Mouse (Mus musculus) CH12.LX (cell line): ENCODE results near the gene Pus7l. TPM values are rescaled to one million over a fixed set of nuclear protein-coding genes. Genes with fewer than 3 reads are reported as not detected.

ENCODE experiments used
- DNase-seq: peaks from one replicate; pipeline ENCODE4 v3.0.0-alpha.2; 2013; ENCODE audit errors: extremely low read depth
- H3K27ac ChIP-seq: 2 replicates; pipeline ENCODE4 v1.5.1; 2012; ENCODE audit warnings: low read depth, mild to moderate bottlenecking, control low read depth, moderate library complexity; ENCODE audit not compliant: insufficient read depth
- H3K27me3 ChIP-seq: replicated peaks from 2 replicates; pipeline ENCODE3; 2012; ENCODE audit warnings: inconsistent platforms
- H3K36me3 ChIP-seq, 2 experiments: replicated peaks in 1 of 2; 2 replicates each; pipeline versions ENCODE3 to v1.6.1; 2012; ENCODE audit warnings: inconsistent platforms in 1 of 2, low read length in 1 of 2, mild to moderate bottlenecking in 1 of 2, mixed read lengths in 1 of 2, moderate library complexity in 1 of 2; ENCODE audit not compliant: control insufficient read depth in 1 of 2, insufficient read depth in 1 of 2
- H3K4me1 ChIP-seq, 2 experiments: 2 replicates each; pipeline ENCODE4 v1.6.1; 2012; ENCODE audit warnings: inconsistent platforms in 1 of 2, moderate library complexity in 1 of 2; ENCODE audit not compliant: insufficient read depth in 2 of 2, control insufficient read depth in 1 of 2
- H3K4me2 ChIP-seq: 2 replicates; pipeline ENCODE4 v1.6.1; 2012; ENCODE audit warnings: low read depth, mild to moderate bottlenecking, control low read depth; ENCODE audit not compliant: poor library complexity, insufficient read depth, severe bottlenecking
- H3K4me3 ChIP-seq, 3 experiments: fragments of 150-350 bp in 1 of 3; sonication (generic) in 1 of 3; replicated peaks in 1 of 3; 2 replicates each; pipeline versions ENCODE3 to v1.5.1; 2011 to 2012; ENCODE audit warnings: low read depth in 2 of 3, low read length in 2 of 3, mild to moderate bottlenecking in 2 of 3, moderate library complexity in 2 of 3, control low read depth in 1 of 3, improper control_type of control experiment in 1 of 3, inconsistent platforms in 1 of 3, mixed read lengths in 1 of 3; ENCODE audit not compliant: poor library complexity in 1 of 3
- H3K79me2 ChIP-seq: replicated peaks from 2 replicates; pipeline ENCODE4 v1.6.1; 2012; ENCODE audit warnings: mild to moderate bottlenecking, moderate library complexity; ENCODE audit not compliant: control insufficient read depth, poor library complexity, insufficient read depth, severe bottlenecking; ENCODE audit errors: extremely low read depth
- H3K9ac ChIP-seq: 2 replicates; pipeline ENCODE4 v1.6.1; 2012; ENCODE audit warnings: low read depth, mild to moderate bottlenecking, control low read depth, moderate library complexity; ENCODE audit not compliant: insufficient read depth
- H3K9me3 ChIP-seq: replicated peaks from 2 replicates; pipeline ENCODE3; 2012; ENCODE audit warnings: low read length, inconsistent platforms, mixed read lengths
- CHD1 ChIP-seq: IDR thresholded peaks from 2 replicates; pipeline ENCODE4 v1.6.1; 2012; ENCODE audit warnings: low read depth, low read length, improper control_type of control experiment, inconsistent platforms
- CHD2 ChIP-seq: IDR thresholded peaks from 2 replicates; pipeline ENCODE4 v1.6.1; 2011; ENCODE audit warnings: low read length, improper control_type of control experiment
- E2F4 ChIP-seq: IDR thresholded peaks from 2 replicates; pipeline ENCODE4 v1.6.1; 2011; ENCODE audit warnings: low read depth, low read length, improper control_type of control experiment; ENCODE audit not compliant: insufficient replicate concordance
- ELF1 ChIP-seq: IDR thresholded peaks from 2 replicates; pipeline ENCODE4 v1.6.1; 2014; ENCODE audit warnings: low read depth, mild to moderate bottlenecking, inconsistent platforms, low read length, improper control_type of control experiment
- EP300 ChIP-seq: IDR thresholded peaks from 2 replicates; pipeline ENCODE4 v1.6.1; 2011; ENCODE audit warnings: low read length, improper control_type of control experiment
- ETS1 ChIP-seq: conservative IDR thresholded peaks from 2 replicates; pipeline ENCODE4 v1.6.1; 2012; ENCODE audit warnings: low read depth, mild to moderate bottlenecking, inconsistent platforms, low read length, improper control_type of control experiment, moderate library complexity
- GABPA ChIP-seq: IDR thresholded peaks from 2 replicates; pipeline ENCODE4 v1.6.1; 2012; ENCODE audit warnings: low read depth, low read length, improper control_type of control experiment, inconsistent platforms; ENCODE audit not compliant: insufficient replicate concordance
- HCFC1 ChIP-seq: IDR thresholded peaks from 2 replicates; pipeline ENCODE4 v1.6.1; 2012; ENCODE audit warnings: low read depth, mild to moderate bottlenecking, inconsistent platforms, low read length, improper control_type of control experiment
- IRF4 ChIP-seq: IDR thresholded peaks from 2 replicates; pipeline ENCODE4 v1.6.1; 2014; ENCODE audit warnings: low read depth, mild to moderate bottlenecking, inconsistent platforms, low read length, improper control_type of control experiment
- JUND ChIP-seq: conservative IDR thresholded peaks from 2 replicates; pipeline ENCODE4 v1.6.1; 2011; ENCODE audit warnings: low read depth, low read length, improper control_type of control experiment
- MAFK ChIP-seq: IDR thresholded peaks from 2 replicates; pipeline ENCODE4 v1.6.1; 2011; ENCODE audit warnings: low read length, improper control_type of control experiment; ENCODE audit not compliant: insufficient replicate concordance
- MAX ChIP-seq: IDR thresholded peaks from 2 replicates; pipeline ENCODE4 v1.6.1; 2011; ENCODE audit warnings: low read length, improper control_type of control experiment
- MYC ChIP-seq: IDR thresholded peaks from 2 replicates; pipeline ENCODE4 v1.6.1; 2011; ENCODE audit warnings: low read depth, mild to moderate bottlenecking, improper control_type of control experiment, low read length
- NELFE ChIP-seq: IDR thresholded peaks from 2 replicates; pipeline ENCODE4 v1.6.1; 2011; ENCODE audit warnings: low read depth, low read length, improper control_type of control experiment
- NRF1 ChIP-seq: IDR thresholded peaks from 2 replicates; pipeline ENCODE4 v1.6.1; 2014; ENCODE audit warnings: low read depth, mild to moderate bottlenecking, inconsistent platforms, low read length, improper control_type of control experiment, moderate library complexity
- PAX5 ChIP-seq: IDR thresholded peaks from 2 replicates; pipeline ENCODE4 v1.6.1; 2012; ENCODE audit warnings: low read length, inconsistent platforms, mixed read lengths
- POLR2AphosphoS2 ChIP-seq: IDR thresholded peaks from 2 replicates; pipeline ENCODE4 v1.6.1; 2011; ENCODE audit warnings: low read depth, low read length, improper control_type of control experiment
- RAD21 ChIP-seq: IDR thresholded peaks from 2 replicates; pipeline ENCODE4 v1.6.1; 2011; ENCODE audit warnings: low read depth, mild to moderate bottlenecking, low read length, improper control_type of control experiment, moderate library complexity
- RCOR1 ChIP-seq: conservative IDR thresholded peaks from 2 replicates; pipeline ENCODE4 v1.6.1; 2012; ENCODE audit warnings: low read depth, mild to moderate bottlenecking, inconsistent platforms, low read length, improper control_type of control experiment
- SIN3A ChIP-seq: IDR thresholded peaks from 2 replicates; pipeline ENCODE4 v1.6.1; 2012; ENCODE audit warnings: low read length, improper control_type of control experiment, inconsistent platforms
- SMC3 ChIP-seq: IDR thresholded peaks from 2 replicates; pipeline ENCODE4 v1.6.1; 2011; ENCODE audit warnings: low read depth, low read length, improper control_type of control experiment
- TBP ChIP-seq: conservative IDR thresholded peaks from 2 replicates; pipeline ENCODE4 v1.6.1; 2011; ENCODE audit warnings: low read depth, low read length, improper control_type of control experiment
- USF1 ChIP-seq: IDR thresholded peaks from 2 replicates; pipeline ENCODE4 v1.6.1; 2014; ENCODE audit warnings: low read depth, mild to moderate bottlenecking, inconsistent platforms, low read length, improper control_type of control experiment
- ZC3H11A ChIP-seq: IDR thresholded peaks from 2 replicates; pipeline ENCODE4 v1.6.1; 2012; ENCODE audit warnings: low read depth, mild to moderate bottlenecking, inconsistent platforms, low read length, improper control_type of control experiment
- ZNF384 ChIP-seq: IDR thresholded peaks from 2 replicates; pipeline ENCODE4 v1.6.1; 2012; ENCODE audit warnings: low read depth, low read length, improper control_type of control experiment, inconsistent platforms
- dilution Hi-C: fragments of 300-500 bp; cut with MboI; formaldehyde crosslinking; loops from 2 replicates; pipeline ENCODE4 v1.14.3; 2020; ENCODE audit warnings: low sequenced_read_pairs; ENCODE audit not compliant: extremely low pct_unique_long_range_greater_than_20kb, extremely low pct_ligation_motif_present
- in situ Hi-C: fragments of 300-500 bp; cut with MboI; formaldehyde crosslinking; loops from 3 replicates; pipeline ENCODE4 v1.14.3; 2019; ENCODE audit warnings: low sequenced_read_pairs, low pct_ligation_motif_present, low pct_unique_long_range_greater_than_20kb, mixed read lengths
- polyA plus RNA-seq: library from polyadenylated mRNA; unstranded; fragments of >175 nt; gene quantifications from 2 replicates; pipeline ENCODE4 v1.2.1, GENCODE M21; 2012; ENCODE audit warnings: low read depth; ENCODE audit not compliant: insufficient read length
- total RNA-seq, 2 experiments: library from RNA; depleted of rRNA; stranded (reverse); fragments of 300-350 nt in 1 of 2; fragments of >200 nt in 1 of 2; gene quantifications; 2 replicates each; pipeline ENCODE4 v1.2.3; 2012 to 2014

Gene Pus7l
- total and polyA plus RNA-seq, 3 experiments, result 14.8 to 16.9 (median 15.2) TPM

DNA sequence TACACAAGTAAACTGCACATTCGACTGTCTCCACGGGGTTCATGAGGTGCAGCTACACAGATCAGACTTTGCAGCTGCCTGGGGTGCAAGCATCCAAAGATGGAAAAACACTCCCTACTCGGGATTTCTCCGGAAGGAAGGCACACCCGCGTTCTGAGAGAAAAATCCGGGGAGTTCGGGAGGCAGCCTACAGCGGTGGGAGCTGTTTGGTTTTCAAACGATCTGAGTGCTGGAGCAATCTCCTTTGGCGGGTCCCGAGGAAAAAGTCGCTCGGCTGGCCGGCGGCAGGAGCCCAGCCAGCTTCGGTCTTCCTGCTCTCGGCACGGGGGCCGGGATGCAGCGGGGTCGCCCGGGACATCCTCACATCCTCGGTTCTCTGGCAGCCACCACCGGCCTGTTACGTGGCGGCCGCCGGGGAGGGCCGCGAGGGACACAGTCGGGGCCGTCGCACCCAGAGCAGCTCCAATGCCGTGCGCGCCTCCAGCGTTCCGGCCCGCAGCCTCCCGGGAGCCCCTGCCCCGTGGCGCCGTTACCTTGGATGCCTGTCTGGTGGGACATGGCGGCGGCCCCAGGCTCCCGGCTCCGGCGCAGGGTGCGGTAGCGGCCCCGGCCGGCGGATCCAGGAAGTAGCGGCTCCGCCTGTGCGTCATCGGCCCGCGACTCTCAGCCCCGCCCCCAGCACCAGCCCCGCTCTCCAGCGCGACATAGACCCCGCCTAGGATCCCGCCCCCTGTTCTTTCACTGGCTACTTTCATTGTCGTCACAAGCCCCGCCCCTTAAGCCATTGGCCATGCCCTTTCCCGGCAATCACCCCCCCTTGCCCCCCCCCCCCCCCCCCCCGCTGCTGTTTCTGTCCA, 46.1 kb upstream of the Pus7l start, which contains the start of gene Twf1 (continued):
- no peak for TF ChIP-seq RAD21
- TF ChIP-seq EP300, result no peak
- peak; percentile 99 for TF ChIP-seq ELF1
- peak; percentile 89 for TF ChIP-seq HCFC1
- no peak for TF ChIP-seq ZNF384
- TF ChIP-seq GABPA, result no peak; the same call in 1 of the 2 replicates
- TF ChIP-seq USF1, result peak; percentile 12; the same call in 1 of the 2 replicates
- peak; percentile 39 for TF ChIP-seq SIN3A
- no peak for TF ChIP-seq MAX
- TF ChIP-seq ZC3H11A, result no peak
- TF ChIP-seq CHD1, result no peak
- TF ChIP-seq ETS1, result no peak
- no peak for TF ChIP-seq PAX5
- TF ChIP-seq SMC3, result no peak
- no peak for TF ChIP-seq TBP
- TF ChIP-seq RCOR1, result no peak
- peak; percentile 63 for TF ChIP-seq NELFE
- TF ChIP-seq MYC, result no peak
- no peak for TF ChIP-seq E2F4
- peak; percentile 62 for TF ChIP-seq CHD2
- TF ChIP-seq JUND, result no peak
- TF ChIP-seq, all 38 proteins: peak for 13

GRCm38 (mm10) chr15:94587826-94588715, 44.7 kb upstream of the Pus7l start:
- in situ Hi-C loops, result no loop called here
- Histone ChIP-seq H3K36me3 (peaks cover 27 to 35% of the 10 kb centered on the region in 2 experiments), H3K9ac (peak overlapping the region; percentile 94; the same call in 1 of the 2 replicates), H3K9me3 (no peaks in the 10 kb centered on the region), H3K79me2 (peaks cover 31% of the 10 kb centered on the region), H3K4me1 (peaks cover 0 to 15% of the 10 kb centered on the region in 2 experiments; a peak in 2 of 4 replicates), H3K4me3 (peak overlapping the region; percentile 55 to 95 (median 89)), H3K27ac (no peak overlapping the region), H3K4me2 (peak overlapping the region; percentile 90), H3K27me3 (no peaks in the 10 kb centered on the region)
- no peak for DNase-seq
- dilution Hi-C loops, result no loop called here
- TF ChIP-seq CHD1, result 0 out of 2 replicates have a peak, but pooled peaks have one; percentile 83
- no peak for TF ChIP-seq NRF1
- TF ChIP-seq MAFK, result no peak
- TF ChIP-seq PAX5, result no peak
- TF ChIP-seq SIN3A, result peak; percentile 35; the same call in 1 of the 2 replicates
- no peak for TF ChIP-seq IRF4
- no peak for TF ChIP-seq POLR2AphosphoS2
